Mouse (Mus musculus): Measurements from ENCODE around the gene Skap2. TPM values are rescaled to one million over a fixed set of nuclear protein-coding genes. Genes with fewer than 3 reads are reported as not detected.

Gene Skap2
- polyA plus RNA-seq, 1 experiment from 2014 or later: 15.2 TPM

DNA sequence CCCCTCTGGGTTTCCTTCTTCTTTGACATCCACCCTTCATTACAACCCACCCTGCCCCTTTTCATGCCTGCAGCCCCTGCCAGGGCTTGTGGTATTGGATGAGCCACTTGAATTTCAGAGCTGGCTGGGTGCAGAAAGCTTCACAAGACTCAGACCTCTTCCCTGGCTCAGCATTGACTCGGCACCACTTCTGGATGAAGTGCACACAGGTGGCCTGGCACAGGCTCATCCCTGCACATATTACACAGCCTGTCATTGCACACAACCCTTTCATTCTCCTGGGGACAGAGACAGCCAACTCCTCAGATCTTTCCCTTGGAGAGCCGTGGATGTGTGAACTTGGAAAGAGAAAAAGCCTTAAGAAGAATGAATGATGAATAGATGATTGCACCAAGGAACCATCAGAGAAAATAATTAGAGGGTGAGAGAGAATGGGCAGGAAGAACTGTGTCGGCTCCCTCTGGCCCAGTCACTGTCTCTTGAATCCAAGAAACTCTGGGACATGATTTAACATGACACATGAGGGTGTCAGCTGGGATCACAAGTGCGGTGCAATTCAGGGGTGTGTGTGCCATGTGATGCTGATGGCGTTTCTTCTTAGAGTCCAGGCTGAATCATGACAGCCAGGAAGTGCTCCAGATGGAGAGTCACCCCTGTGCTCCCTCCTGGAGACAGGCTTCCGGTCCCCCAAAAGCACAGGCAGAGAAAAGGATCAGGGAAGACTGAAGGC lies 195.3 kb downstream of the Skap2 start:
- no peak overlapping the region for H3K27ac ChIP-seq (replicated peaks in 1 of 2; ENCODE audit: control insufficient read depth in 1 of 2, insufficient read depth in 1 of 2, low read depth in 2 of 2, low read length in 2 of 2)
- no peaks in the 10 kb centered on the region for H3K4me1 ChIP-seq (ENCODE audit: control insufficient read depth in 2 of 2, insufficient read depth in 2 of 2, low read length in 2 of 2)
- H3K9ac ChIP-seq (ENCODE audit: low read length): no peak overlapping the region
- H3K27me3 ChIP-seq (ENCODE audit: control insufficient read depth, insufficient read depth, low read length): no peaks in the 10 kb centered on the region
- H3K9me3 ChIP-seq (ENCODE audit: control insufficient read depth, low read length): peaks cover 9% of the 10 kb centered on the region
- WGBS: 73% methylated on average over 6 of the region's 6 CpGs
- H3K36me3 ChIP-seq (ENCODE audit: control insufficient read depth, insufficient read depth, low read length): no peaks in the 10 kb centered on the region
- H3K4me2 ChIP-seq (ENCODE audit: low read length): no peak overlapping the region
- no peak for ATAC-seq (ENCODE audit: insufficient number of reproducible peaks, insufficient read depth, low FRiP score, low read depth)
- no peak overlapping the region for H3K4me3 ChIP-seq (ENCODE audit: control insufficient read depth in 1 of 2, insufficient read depth in 1 of 2, low read depth in 1 of 2, low read length in 2 of 2)

DNA sequence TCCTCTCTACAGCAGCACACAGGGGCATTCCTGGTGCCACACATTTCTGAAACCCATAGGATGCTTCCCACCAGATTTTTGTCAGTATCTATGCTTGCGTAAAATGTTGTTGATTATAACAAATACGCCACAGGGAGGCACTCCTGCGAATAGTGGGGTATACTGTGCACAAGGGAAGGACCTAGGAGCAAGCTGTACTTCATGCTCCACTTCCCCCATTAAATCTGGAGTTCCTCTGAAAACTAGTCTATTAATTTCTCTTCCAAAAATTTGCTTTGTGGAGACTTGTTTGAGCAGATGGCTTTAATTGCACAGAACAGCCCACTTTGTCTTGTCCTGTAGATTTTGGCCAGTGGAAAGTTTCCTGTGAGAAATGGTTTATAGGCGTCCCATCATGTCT lies 201.4 kb downstream of the Skap2 start:
- Histone ChIP-seq H3K9ac (ENCODE audit: low read length) (no peak overlapping the region), H3K9me3 (ENCODE audit: control insufficient read depth, low read length) (no peaks in the 10 kb centered on the region), H3K27ac (replicated peaks in 1 of 2; ENCODE audit: control insufficient read depth in 1 of 2, insufficient read depth in 1 of 2, low read depth in 2 of 2, low read length in 2 of 2) (no peak overlapping the region), H3K27me3 (ENCODE audit: control insufficient read depth, insufficient read depth, low read length) (no peaks in the 10 kb centered on the region), H3K4me1 (ENCODE audit: control insufficient read depth in 2 of 2, insufficient read depth in 2 of 2, low read length in 2 of 2) (no peaks in the 10 kb centered on the region), H3K4me3 (ENCODE audit: control insufficient read depth in 1 of 2, insufficient read depth in 1 of 2, low read depth in 1 of 2, low read length in 2 of 2) (no peak overlapping the region), H3K4me2 (ENCODE audit: low read length) (no peak overlapping the region), H3K36me3 (ENCODE audit: control insufficient read depth, insufficient read depth, low read length) (no peaks in the 10 kb centered on the region)
- ATAC-seq (ENCODE audit: insufficient number of reproducible peaks, insufficient read depth, low FRiP score, low read depth): no peak
- 79% methylated on average over 4 of the region's 4 CpGs for WGBS

DNA sequence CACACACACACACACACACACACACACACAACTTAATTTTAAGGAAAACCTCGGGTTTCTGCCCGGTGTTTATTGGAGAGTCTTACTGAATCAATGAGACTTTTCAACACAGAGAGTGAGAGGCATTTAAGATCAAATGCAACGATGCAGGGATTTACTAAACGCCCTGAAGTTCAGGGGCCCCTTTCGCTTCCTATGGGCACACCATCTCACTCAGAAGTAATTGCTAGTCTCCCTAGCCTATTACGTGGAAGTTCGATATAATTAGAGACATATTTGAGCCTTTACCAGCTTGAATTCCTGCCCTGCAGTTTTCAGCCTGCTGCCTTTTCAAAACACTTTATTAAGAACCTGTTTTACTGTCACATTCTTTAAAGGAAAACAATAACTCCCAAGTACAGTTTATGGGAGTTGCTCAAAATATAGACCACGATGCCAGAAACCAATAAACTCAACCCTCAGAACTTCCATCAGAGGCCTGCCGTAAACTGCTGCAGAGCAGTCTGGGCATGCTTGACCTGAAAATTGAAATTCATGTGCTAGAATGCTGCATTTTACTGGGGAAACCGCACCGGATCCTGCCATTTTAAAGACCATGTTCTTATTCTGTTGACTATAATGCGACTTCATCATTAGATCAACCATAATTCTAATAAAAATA lies 203.1 kb downstream of the Skap2 start:
- Histone ChIP-seq H3K9ac (ENCODE audit: low read length) (no peak overlapping the region), H3K4me3 (ENCODE audit: control insufficient read depth in 1 of 2, insufficient read depth in 1 of 2, low read depth in 1 of 2, low read length in 2 of 2) (no peak overlapping the region), H3K4me2 (ENCODE audit: low read length) (no peak overlapping the region), H3K9me3 (ENCODE audit: control insufficient read depth, low read length) (no peaks in the 10 kb centered on the region), H3K36me3 (ENCODE audit: control insufficient read depth, insufficient read depth, low read length) (no peaks in the 10 kb centered on the region), H3K27ac (replicated peaks in 1 of 2; ENCODE audit: control insufficient read depth in 1 of 2, insufficient read depth in 1 of 2, low read depth in 2 of 2, low read length in 2 of 2) (no peak overlapping the region), H3K27me3 (ENCODE audit: control insufficient read depth, insufficient read depth, low read length) (no peaks in the 10 kb centered on the region), H3K4me1 (ENCODE audit: control insufficient read depth in 2 of 2, insufficient read depth in 2 of 2, low read length in 2 of 2) (no peaks in the 10 kb centered on the region)
- 84% methylated on average over 12 of the region's 12 CpGs for whole genome bisulfite sequencing
- ATAC-seq (ENCODE audit: insufficient number of reproducible peaks, insufficient read depth, low FRiP score, low read depth): no peak

DNA sequence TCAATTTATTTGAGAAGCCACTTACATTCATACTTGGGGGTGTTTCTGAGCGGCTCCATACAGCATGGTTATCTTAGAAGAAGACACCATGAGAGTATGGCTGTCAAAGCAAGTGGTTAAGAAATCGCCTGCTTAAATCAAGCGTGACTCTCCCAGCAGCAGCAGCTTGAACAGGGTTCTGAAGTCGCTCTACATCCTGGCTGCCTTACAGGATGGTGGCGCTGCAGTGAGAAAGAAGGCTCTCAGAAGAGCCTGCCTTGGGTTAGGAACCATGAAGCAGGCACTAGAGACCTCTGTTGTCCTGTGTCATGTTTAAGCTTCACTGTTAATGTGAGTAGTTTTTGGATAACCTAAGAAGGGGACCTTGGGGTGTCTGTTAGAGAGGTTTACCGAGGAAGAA lies 204.3 kb downstream of the Skap2 start:
- Histone ChIP-seq H3K9ac (ENCODE audit: low read length) (no peak overlapping the region), H3K36me3 (ENCODE audit: control insufficient read depth, insufficient read depth, low read length) (no peaks in the 10 kb centered on the region), H3K27me3 (ENCODE audit: control insufficient read depth, insufficient read depth, low read length) (no peaks in the 10 kb centered on the region), H3K4me1 (ENCODE audit: control insufficient read depth in 2 of 2, insufficient read depth in 2 of 2, low read length in 2 of 2) (no peaks in the 10 kb centered on the region), H3K9me3 (ENCODE audit: control insufficient read depth, low read length) (no peaks in the 10 kb centered on the region), H3K4me3 (ENCODE audit: control insufficient read depth in 1 of 2, insufficient read depth in 1 of 2, low read depth in 1 of 2, low read length in 2 of 2) (no peak overlapping the region), H3K27ac (replicated peaks in 1 of 2; ENCODE audit: control insufficient read depth in 1 of 2, insufficient read depth in 1 of 2, low read depth in 2 of 2, low read length in 2 of 2) (no peak overlapping the region), H3K4me2 (ENCODE audit: low read length) (no peak overlapping the region)
- no peak for ATAC-seq (ENCODE audit: insufficient number of reproducible peaks, insufficient read depth, low FRiP score, low read depth)
- WGBS: 63% methylated on average over 6 of the region's 6 CpGs

Other genes starting within 250 kb of the Skap2 start
- 0.75 and 0.82 TPM in 2 replicates for gene Hoxa1, start 145.8 kb upstream of the Skap2 start, polyA plus RNA-seq (2014; fragmentation: Nextera tagmentation; extraction: Ambion mirVana)
- 0.51 and 0.66 TPM in 2 replicates for gene Hoxa2, start 152.3 kb upstream of the Skap2 start, polyA plus RNA-seq (2014; fragmentation: Nextera tagmentation; extraction: Ambion mirVana)
- gene 5730596B20Rik, start 164.9 kb upstream of the Skap2 start, polyA plus RNA-seq (2014; fragmentation: Nextera tagmentation; extraction: Ambion mirVana): not detected in 2 replicates
- 0.32 and 0.36 TPM in 2 replicates for gene Hoxa4, start 179.2 kb upstream of the Skap2 start, polyA plus RNA-seq (2014; fragmentation: Nextera tagmentation; extraction: Ambion mirVana)
- gene Hoxa5, start 192.0 kb upstream of the Skap2 start, polyA plus RNA-seq (2014; fragmentation: Nextera tagmentation; extraction: Ambion mirVana): 0.31 and 1.3 TPM in 2 replicates
- not detected in 2 replicates for gene Hoxa6, start 196.2 kb upstream of the Skap2 start, polyA plus RNA-seq (2014; fragmentation: Nextera tagmentation; extraction: Ambion mirVana)
- 0.35 and 0.86 TPM in 2 replicates for gene Hoxa3, start 200.8 kb upstream of the Skap2 start, polyA plus RNA-seq (2014; fragmentation: Nextera tagmentation; extraction: Ambion mirVana)
- not detected in 2 replicates for gene Gm28308, start 200.8 kb upstream of the Skap2 start, polyA plus RNA-seq (2014; fragmentation: Nextera tagmentation; extraction: Ambion mirVana)
- 0.12 and 0.28 TPM in 2 replicates for gene Hoxa7, start 209.3 kb upstream of the Skap2 start, polyA plus RNA-seq (2014; fragmentation: Nextera tagmentation; extraction: Ambion mirVana)
- gene Hoxa9, start 218.5 kb upstream of the Skap2 start, polyA plus RNA-seq (2014; fragmentation: Nextera tagmentation; extraction: Ambion mirVana): 0.11 and 0.26 TPM in 2 replicates
- gene Hoxa10, start 228.3 kb upstream of the Skap2 start, polyA plus RNA-seq (2014; fragmentation: Nextera tagmentation; extraction: Ambion mirVana): 0.11 and 0.12 TPM in 2 replicates
- gene Hoxa11, start 233.3 kb upstream of the Skap2 start, polyA plus RNA-seq (2014; fragmentation: Nextera tagmentation; extraction: Ambion mirVana): not detected in 2 replicates
- gene Hoxa13, start 248.3 kb upstream of the Skap2 start, polyA plus RNA-seq (2014; fragmentation: Nextera tagmentation; extraction: Ambion mirVana): not detected in 2 replicates